Mouse (Mus musculus) MEL-GATA-1-ER (cell line): ENCODE measurements around the gene Copz1.
A peak's percentile ranks its signal among the peaks of the same experiment; 100 is the strongest.

ENCODE experiments used
- DNase-seq: peaks from one replicate; pipeline ENCODE4 v3.0.0-alpha.2; 2012; ENCODE audit warnings: low read depth; ENCODE audit errors: extremely low read depth

Copz1 gene

GRCm38 (mm10) chr15:103336996-103337667 lies 64.6 kb downstream of the Copz1 start:
- DNase-seq = no peak

- no peak for DNase-seq
Observed at GRCm38 (mm10) chr15:103338829-103339165, 66.3 kb downstream of the Copz1 start.

GRCm38 (mm10) chr15:103339166-103339960 lies 66.8 kb downstream of the Copz1 start:
- peak; percentile 90 for DNase-seq

GRCm38 (mm10) chr15:103339961-103340337 lies 67.4 kb downstream of the Copz1 start, which contains the start of gene Zfp385a:
Gene Zfp385a (minus strand): TSS chr15:103340093.
- DNase-seq = no peak

GRCm38 (mm10) chr15:103340786-103341185 lies 68.3 kb downstream of the Copz1 start:
- no peak for DNase-seq

- DNase-seq = no peak
Observed at GRCm38 (mm10) chr15:103341547-103341946, 69.0 kb downstream of the Copz1 start.

- DNase-seq = peak; percentile 53
Observed at GRCm38 (mm10) chr15:103342415-103342814, 69.9 kb downstream of the Copz1 start.

GRCm38 (mm10) chr15:103343008-103343407 lies 70.5 kb downstream of the Copz1 start:
- DNase-seq = no peak

GRCm38 (mm10) chr15:103343556-103343955 lies 71.0 kb downstream of the Copz1 start:
- no peak for DNase-seq

- no peak for DNase-seq
Observed at GRCm38 (mm10) chr15:103345789-103346188, 73.3 kb downstream of the Copz1 start.

- no peak for DNase-seq
Observed at GRCm38 (mm10) chr15:103347275-103347684, 74.8 kb downstream of the Copz1 start.
